Mouse (Mus musculus) cerebellum, adult 8-10 months (tissue): Measurements from ENCODE around the gene Asic2.

Experiments used
- DNase-seq: peaks from one replicate; pipeline ENCODE4 v3.0.0; 2022

The Asic2 gene

GRCm38 (mm10) chr11:81508385-81509233 lies 459.6 kb downstream of the Asic2 start:
- DNase-seq, result no peak

DNA sequence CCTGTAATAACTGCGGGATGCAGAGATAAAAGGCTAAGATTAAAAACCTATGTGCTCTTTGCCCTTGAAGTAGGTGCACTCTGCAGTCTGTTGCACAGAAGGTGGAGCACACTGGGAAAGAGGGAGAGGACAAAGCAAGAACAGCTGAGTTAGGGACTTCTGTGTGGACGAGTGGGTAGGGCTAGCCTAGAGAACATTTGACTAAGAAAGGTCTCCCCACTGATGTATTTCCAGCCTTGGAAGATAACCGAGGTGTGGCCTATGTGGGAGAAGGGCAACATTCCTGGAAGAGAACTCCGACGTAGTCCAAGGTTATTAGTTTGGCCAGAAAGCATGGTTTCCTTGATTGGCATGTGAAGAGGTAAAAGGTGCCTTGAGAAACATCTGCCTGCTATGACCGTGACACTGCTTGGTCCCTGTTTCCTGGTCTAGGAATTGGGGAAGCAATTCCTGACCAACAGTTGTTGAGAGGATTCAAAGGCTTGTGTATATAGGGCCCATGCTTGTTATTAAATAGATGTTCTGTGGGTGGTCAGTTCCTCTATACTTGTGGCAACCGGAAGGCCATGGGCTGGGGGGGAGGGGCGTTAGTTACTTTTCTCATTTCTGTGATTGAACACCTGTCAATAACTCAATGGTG lies 463.3 kb downstream of the Asic2 start:
- DNase-seq, result no peak

DNA sequence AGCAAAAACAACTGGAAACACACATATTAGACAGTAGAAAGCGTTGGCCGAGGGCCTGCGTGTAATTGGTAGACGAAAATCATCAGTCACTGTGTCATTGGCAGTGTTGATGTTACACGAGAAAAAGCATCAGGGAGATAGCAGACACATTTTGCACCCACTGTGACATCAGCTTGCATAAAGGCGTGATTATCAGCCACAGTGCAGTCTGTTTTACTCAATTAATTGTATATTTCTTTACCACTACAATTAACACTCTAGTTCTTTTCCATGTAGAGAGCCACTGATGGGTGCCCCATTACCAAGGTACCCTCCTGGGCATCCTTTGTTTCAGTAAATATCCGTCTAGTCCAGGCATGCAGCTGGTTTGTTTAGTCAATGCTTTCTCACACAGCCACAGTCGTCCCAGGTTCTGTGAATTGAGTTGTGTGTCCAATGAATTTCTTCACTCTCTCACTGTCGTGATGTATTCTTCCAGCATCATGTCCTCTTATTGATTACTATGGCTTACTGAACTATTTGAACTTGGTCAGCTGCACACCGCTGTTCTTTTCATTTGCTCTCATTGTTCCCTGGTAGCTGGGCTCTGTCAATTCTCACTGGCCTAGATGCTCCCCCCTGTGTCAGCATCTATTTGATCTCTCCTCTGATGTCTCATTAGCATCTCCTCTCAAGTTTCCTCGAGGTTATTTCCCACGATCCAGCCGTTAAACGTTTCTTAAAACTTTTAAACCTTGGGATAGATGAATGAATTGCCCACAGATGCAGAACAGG lies 466.6 kb downstream of the Asic2 start:
- no peak for DNase-seq

DNA sequence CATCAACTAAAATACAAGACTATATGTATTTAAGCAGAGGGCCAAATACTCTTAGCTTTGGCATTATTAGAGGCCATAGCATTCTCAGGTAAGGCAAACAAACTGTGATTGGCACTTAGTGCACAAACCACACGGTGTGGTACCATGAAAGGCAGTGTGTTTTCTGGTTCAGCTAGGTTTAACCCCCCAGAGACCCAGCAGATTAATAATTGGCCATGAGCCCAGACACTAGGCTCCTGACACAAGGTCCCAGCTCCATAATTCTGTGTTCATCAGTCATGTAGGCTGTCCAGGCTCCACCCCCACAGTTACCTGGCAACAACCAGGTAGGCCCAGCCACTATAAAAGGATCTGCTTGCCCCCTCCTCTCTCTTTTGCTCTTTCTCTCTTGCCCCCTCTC lies 469.3 kb downstream of the Asic2 start:
- no peak for DNase-seq

GRCm38 (mm10) chr11:81497652-81498391 lies 470.4 kb downstream of the Asic2 start:
- no peak for DNase-seq

- DNase-seq, result no peak
These were observed 471.8 kb downstream of the Asic2 start for GRCm38 (mm10) chr11:81496446-81496845.

DNA sequence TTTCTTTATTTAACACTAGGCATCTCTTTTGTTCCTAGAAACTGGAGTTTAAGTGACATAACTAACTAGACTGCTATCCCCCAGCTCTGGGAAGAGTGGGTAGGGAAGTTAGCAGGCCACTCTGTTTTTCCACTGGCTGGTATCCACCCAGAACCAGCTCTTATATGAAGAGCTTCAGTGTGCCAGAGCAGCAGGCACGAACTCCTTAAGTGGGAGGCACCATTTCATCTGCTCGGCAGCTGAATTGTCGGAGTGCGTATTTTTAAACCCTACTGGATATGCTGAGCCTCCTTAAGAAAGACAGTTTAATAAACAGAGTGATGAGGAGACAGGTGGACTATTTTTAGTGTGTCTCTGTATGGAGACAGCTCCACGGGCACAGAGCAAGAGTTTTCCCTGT lies 475.9 kb downstream of the Asic2 start:
- no peak for DNase-seq

DNA sequence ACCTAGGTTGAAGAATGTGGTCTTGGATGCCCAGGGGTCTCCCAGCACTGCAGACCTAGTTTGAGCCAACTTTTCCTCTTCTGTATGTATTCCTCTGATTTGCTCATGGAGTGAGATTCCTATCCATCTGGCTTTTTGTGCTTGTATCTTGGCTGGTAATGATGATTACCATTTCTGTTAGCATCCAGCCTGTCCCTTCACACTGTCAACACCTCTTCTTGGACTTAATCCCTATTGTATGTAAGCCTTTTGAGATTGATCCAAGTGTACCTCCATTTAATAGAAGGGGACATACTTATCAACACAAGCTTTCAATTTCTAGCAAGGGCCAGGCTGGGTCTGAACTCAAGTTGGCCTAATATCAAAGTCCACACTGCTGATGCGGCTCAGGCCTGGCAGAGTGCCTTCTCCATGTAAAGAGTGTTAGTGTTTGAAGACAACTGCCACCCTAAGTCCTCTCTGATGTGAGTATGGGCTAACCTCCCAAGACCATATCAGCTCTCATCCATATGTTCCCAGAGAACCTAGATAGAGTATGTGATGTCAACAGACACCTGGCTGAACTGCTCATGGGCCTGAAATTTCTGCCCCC lies 479.0 kb downstream of the Asic2 start:
- DNase-seq, result no peak

- DNase-seq, result no peak
These were observed 479.6 kb downstream of the Asic2 start for GRCm38 (mm10) chr11:81488681-81489080.

GRCm38 (mm10) chr11:81486265-81486940 lies 481.9 kb downstream of the Asic2 start:
- DNase-seq, result no peak

GRCm38 (mm10) chr11:81481198-81481597 lies 487.1 kb downstream of the Asic2 start:
- no peak for DNase-seq

DNA sequence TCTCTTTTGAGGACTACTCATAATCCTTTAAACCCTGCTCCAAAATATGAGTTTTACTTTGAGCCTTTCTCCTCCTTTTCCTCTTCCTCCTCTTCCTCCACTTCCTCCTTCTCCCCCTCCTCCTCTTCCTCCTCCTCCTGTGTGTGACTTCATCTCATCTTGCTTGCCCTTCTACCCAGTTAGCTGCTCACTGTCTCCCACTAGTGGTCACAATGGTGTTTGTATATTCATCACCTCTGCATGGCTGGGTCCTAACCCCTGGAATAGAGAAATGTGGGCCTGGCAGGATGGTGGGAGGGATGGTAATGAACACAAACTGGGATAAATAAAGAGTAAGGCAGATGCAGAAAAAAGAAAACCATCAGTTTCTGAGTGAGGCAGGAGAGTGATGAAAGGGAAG lies 492.0 kb downstream of the Asic2 start:
- DNase-seq, result peak; percentile 7

- no peak for DNase-seq
These were observed 494.1 kb downstream of the Asic2 start for GRCm38 (mm10) chr11:81474121-81474520.

GRCm38 (mm10) chr11:81462199-81462598 lies 506.1 kb downstream of the Asic2 start:
- DNase-seq, result peak; percentile 5

DNA sequence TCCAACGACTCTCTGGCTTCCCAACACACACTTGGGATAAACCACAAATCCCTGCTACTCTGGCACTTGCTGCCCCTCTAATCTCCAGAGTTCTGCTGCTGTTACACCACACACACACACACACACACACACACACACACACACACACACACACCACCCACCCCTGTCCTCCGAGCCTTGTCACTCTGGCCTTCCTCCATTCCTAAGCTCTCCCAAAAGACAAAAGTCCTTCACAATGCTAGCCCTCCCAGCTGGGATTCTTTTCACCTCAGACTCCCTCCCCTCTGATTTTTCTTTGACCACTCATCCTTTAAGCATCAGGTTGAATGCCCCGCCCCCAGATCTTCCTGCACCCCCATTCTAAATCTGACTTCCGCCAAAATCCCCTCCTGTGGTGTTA lies 506.5 kb downstream of the Asic2 start:
- no peak for DNase-seq

DNA sequence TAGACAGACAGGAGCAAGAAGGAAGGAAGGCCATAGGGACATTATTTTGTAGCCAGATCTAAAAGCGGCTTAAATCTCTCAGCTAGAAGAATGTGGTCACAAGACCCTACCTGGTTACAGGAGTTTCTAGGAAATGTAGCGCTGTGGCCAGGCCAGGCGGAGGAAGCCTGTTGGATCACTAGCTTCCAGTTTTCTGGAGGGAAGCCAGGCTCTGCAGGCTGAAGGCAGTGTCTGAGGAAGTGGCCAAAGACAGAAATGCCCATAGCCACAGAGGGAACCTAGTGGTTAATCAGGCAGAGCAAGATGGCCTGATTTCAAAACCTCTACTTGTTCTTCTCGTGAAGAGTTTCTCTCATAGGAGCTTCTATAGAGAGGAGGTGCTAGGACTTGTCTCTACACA lies 513.3 kb downstream of the Asic2 start:
- peak; percentile 22 for DNase-seq

- DNase-seq, result no peak
These were observed 514.1 kb downstream of the Asic2 start for GRCm38 (mm10) chr11:81454111-81454510.

DNA sequence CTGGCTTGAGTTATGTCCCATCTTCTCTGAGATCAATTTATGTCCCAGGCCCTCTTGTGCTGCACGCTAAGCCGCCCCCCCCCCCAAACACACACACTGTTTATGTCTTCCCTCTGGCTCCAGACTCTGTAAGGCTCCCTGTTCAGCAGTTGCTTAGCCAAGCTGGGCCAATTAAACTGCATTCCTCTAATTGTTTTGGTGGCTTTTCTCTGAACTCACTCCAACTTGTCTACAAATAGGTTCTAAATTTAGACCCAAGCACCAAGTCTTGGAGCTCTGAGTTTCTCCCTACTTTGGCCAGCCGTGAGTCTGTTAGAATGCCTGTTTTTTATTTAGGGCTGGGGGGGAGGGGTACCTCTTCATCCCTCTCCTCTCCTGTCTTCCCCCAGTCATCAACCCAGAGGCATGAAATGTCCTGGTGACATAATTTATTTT lies 519.0 kb downstream of the Asic2 start:
- no peak for DNase-seq

DNA sequence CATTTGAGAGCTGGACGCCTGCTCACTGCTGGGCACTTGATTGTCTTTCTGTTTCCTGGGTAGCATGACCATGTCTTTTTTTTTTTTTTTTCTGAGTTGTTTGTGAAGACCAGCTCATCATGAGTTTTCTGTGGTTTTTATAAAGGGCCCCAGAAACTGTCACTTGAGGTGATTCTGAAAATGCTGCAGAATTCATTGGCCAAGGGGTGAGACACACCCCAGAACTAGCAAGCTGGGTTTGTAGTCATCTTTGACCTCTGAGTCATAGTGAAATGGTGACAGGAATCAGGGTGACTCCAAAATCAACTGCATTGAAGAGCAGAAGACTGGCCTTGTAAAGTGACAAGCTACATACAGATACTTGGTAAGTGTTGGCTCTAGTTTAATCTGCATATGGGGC lies 521.9 kb downstream of the Asic2 start:
- DNase-seq, result no peak

DNA sequence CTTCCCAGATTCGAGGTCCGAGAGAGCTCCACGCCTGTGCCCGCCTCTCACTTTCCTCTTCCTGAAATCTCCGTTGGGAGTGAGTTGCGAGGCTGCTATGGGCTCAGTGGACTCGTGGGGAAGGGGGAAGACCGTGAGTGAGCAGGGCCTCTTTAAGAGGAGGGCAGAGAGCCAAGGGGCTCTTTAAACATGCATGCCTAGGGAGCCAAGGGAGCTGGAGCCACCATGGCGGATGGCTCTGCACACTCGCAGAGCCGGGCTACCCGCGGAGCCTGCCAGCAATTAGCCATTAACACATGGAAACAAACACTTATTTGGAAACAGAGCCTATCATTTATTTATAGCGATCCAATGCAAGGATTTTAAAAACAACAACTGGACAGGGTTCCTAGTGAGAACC lies 541.4 kb downstream of the Asic2 start:
- no peak for DNase-seq

- DNase-seq, result no peak
These were observed 549.1 kb downstream of the Asic2 start for GRCm38 (mm10) chr11:81419112-81419511.

DNA sequence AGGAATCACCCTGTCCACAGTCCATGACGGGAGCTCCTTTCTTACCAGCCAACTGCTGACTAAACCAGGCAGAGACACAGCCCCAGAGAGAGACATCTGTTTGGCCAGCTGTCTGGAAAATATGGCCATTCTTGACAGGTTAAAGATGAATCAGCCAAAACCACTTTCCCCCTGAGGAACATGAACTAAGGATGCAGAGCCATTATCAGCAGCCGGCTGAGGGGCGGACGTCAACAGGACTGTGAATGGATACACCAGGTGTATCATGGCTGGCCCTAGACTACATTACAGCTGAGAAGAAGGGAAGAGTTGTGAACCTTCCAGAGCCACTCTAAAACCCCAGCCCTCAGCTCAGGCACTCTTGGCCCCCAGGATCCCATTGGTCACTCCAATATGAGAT lies 550.2 kb downstream of the Asic2 start:
- no peak for DNase-seq
